Mouse (Mus musculus) heart, embryonic 14.5 days (tissue): ENCODE measurements around the gene Cdk5r2. TPM values are rescaled to one million over a fixed set of nuclear protein-coding genes. Genes with fewer than 3 reads are reported as not detected.
"Not testable (repeated sequence)": the region's sequence is repeated elsewhere in the genome, so short reads cannot be mapped to it uniquely, and the experiment has no call there.

Experiments used
- ATAC-seq: fragments of 200-750 bp; cut with Nextera tagmentation; 2 replicates; pipeline ENCODE4 v1.8.0; 2017; ENCODE audit warnings: low read depth, moderate TSS enrichment; ENCODE audit not compliant: insufficient number of reproducible peaks, insufficient read depth, low FRiP score
- H3K27ac ChIP-seq, 2 experiments: fragments of 200-500 bp in 1 of 2; fragments of 300-500 bp in 1 of 2; sonication (generic) in 1 of 2; replicated peaks in 1 of 2; 2 replicates each; pipeline ENCODE4 v1.5.1; 2012 to 2014; ENCODE audit warnings: low read depth in 2 of 2, low read length in 2 of 2, control low read depth in 1 of 2, mild to moderate bottlenecking in 1 of 2, mixed read lengths in 1 of 2; ENCODE audit not compliant: control insufficient read depth in 1 of 2, insufficient read depth in 1 of 2
- H3K27me3 ChIP-seq: fragments of 300-500 bp; sonication (generic); 2 replicates; pipeline ENCODE4 v1.6.1; 2014; ENCODE audit warnings: mild to moderate bottlenecking, low read length, control low read depth; ENCODE audit not compliant: control insufficient read depth, insufficient read depth
- H3K36me3 ChIP-seq: fragments of 300-500 bp; sonication (generic); 2 replicates; pipeline ENCODE4 v1.6.1; 2014; ENCODE audit warnings: mild to moderate bottlenecking, control low read depth, low read length, mixed read lengths; ENCODE audit not compliant: control insufficient read depth, insufficient read depth
- H3K4me1 ChIP-seq, 2 experiments: fragments of 200-500 bp in 1 of 2; fragments of 300-500 bp in 1 of 2; sonication (generic) in 1 of 2; 2 replicates each; pipeline ENCODE4 v1.6.1; 2012 to 2014; ENCODE audit warnings: low read length in 2 of 2, control low read depth in 1 of 2, mixed read lengths in 1 of 2; ENCODE audit not compliant: control insufficient read depth in 2 of 2, insufficient read depth in 2 of 2
- H3K4me2 ChIP-seq: fragments of 300-500 bp; sonication (generic); 2 replicates; pipeline ENCODE4 v1.6.1; 2014; ENCODE audit warnings: mild to moderate bottlenecking, low read length
- H3K4me3 ChIP-seq, 2 experiments: fragments of 200-500 bp in 1 of 2; fragments of 300-500 bp in 1 of 2; sonication (generic) in 1 of 2; 2 replicates each; pipeline ENCODE4 v1.5.1; 2012 to 2014; ENCODE audit warnings: low read length in 2 of 2, mild to moderate bottlenecking in 2 of 2, control low read depth in 1 of 2, low read depth in 1 of 2, moderate library complexity in 1 of 2; ENCODE audit not compliant: control insufficient read depth in 1 of 2, insufficient read depth in 1 of 2
- H3K9ac ChIP-seq: fragments of 300-500 bp; sonication (generic); 2 replicates; pipeline ENCODE4 v1.6.1; 2014; ENCODE audit warnings: mild to moderate bottlenecking, low read length
- H3K9me3 ChIP-seq: fragments of 300-500 bp; sonication (generic); 2 replicates; pipeline ENCODE4 v1.6.1; 2016; ENCODE audit warnings: low read length, control low read depth; ENCODE audit not compliant: control insufficient read depth
- WGBS: fragments of 180-500 bp; shearing (Covaris S2); extraction: QIAGEN DNeasy Blood & Tissue Kit; methylation state at CpG from one replicate; pipeline ENCODE4 v1.1.7; 2014; 5-methylcytosine and 5-hydroxymethylcytosine counted together
- polyA plus RNA-seq: library from polyadenylated mRNA; unstranded; fragments of >200 nt; fragmentation: Nextera tagmentation; extraction: Ambion mirVana; gene quantifications from 2 replicates; pipeline ENCODE4 v1.2.1, GENCODE M21; 2014

Gene Cdk5r2
- polyA plus RNA-seq, 1 experiment from 2014 or later: 0.11 TPM

DNA sequence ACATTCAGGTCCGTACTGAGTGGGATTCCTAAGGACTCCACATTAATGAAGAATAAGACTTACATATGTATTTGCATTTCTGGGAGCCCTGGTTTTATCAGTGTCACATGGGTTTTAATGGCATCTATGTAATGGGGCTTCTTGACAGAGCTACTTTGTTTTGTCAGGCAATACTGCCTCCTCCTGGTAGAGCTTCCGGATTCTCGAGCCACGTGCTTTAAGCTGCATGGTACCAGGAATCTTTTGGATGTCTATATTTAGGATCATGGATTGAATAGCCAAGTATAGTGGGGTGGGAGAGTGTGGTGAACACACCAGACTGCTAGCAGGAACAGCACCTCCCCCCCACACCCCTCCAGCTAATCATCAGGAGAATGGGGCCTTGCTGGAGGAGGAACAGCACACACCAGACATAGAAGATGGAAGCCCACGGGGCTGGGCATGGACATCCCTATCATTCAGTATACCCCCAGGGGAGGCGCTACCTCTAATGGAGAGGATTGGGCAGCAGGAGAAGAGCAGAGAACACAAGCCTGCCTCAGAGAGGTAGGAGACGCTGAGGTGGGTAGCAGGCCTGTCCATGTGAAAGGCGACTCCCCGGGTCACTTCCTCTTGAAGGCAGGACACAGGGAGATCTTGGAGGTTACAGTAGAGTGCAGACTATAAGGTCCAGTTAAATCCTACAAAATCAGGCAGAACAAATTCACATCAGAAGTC lies 39.6 kb upstream of the Cdk5r2 start:
- H3K27ac ChIP-seq: no peak overlapping the region
- ATAC-seq: no peak
- no peak overlapping the region for H3K4me2 ChIP-seq
- H3K9me3 ChIP-seq: no peaks in the 10 kb centered on the region
- H3K27me3 ChIP-seq: 0 out of 2 replicates have a peak, but pooled peaks cover 2% of the 10 kb centered on the region
- H3K9ac ChIP-seq: no peak overlapping the region
- WGBS: 58% methylated on average over 9 of the region's 9 CpGs
- no peaks in the 10 kb centered on the region for H3K36me3 ChIP-seq
- peaks cover 0 to 8% of the 10 kb centered on the region in 2 experiments; a peak in 1 of 4 replicates for H3K4me1 ChIP-seq
- H3K4me3 ChIP-seq: no peak overlapping the region

DNA sequence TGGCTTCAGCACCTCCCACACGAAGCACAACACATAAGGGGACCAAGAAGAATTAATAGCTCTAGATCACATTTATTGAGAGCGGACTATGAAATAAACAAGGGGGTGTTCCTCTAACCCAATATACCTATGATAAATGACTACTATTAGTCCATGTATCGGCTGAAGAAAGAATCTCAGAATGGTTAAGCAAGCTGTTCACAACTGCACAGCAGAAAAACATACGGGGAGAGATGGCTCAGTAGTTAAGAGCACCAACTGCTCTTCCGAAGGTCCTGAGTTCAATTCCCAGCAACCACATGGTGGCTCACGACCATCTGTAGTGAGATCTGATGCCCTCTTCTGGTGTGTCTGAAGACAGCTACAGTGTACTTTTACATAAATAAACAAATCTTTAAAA lies 38.8 kb upstream of the Cdk5r2 start:
- H3K4me3 ChIP-seq, H3K27me3 ChIP-seq, H3K36me3 ChIP-seq, H3K4me1 ChIP-seq, H3K9me3 ChIP-seq, ATAC-seq, H3K27ac ChIP-seq, H3K4me2 ChIP-seq, H3K9ac ChIP-seq: not testable (repeated sequence)
- 93% methylated on average over 6 of the region's 6 CpGs for WGBS

DNA sequence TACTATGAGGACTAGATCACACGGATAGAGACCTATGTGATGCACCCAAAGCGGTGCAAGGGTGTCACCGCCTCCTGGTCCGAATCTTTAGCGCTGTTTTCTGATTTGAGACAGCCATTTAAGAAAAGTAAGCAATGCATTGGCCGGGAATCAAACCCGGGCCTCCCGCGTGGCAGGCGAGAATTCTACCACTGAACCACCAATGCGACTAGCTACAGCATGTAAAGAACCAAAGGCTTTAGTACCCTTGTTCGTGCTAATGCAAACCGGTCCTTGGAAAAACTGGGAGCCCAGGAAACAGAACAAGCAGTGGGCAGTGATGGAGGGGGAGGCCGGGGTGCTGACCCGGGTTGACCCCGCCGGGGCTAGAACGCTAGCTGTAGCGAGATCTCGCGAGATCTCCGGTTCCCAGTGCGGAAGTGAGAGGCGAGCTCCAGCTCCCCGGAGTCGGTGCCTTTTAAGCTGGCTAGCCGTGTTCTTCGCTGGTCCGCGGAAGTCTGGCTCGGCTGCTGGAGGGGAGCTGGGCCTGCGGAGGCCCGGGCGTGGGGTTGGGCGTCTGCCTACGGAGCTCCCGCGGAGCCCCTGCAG lies 38.0 kb upstream of the Cdk5r2 start:
- Histone ChIP-seq H3K4me3 (peak overlapping the region; percentile 74 to 77), H3K36me3 (no peaks in the 10 kb centered on the region), H3K9ac (peak overlapping the region; percentile 87), H3K9me3 (no peaks in the 10 kb centered on the region), H3K4me1 (peaks cover 0 to 8% of the 10 kb centered on the region in 2 experiments; a peak in 1 of 4 replicates), H3K27ac (peak overlapping the region; percentile 71 to 80), H3K27me3 (no peaks in the 10 kb centered on the region), H3K4me2 (peak overlapping the region; percentile 77)
- peak; percentile 86 for ATAC-seq
- 7% methylated on average over 38 of the region's 38 CpGs for WGBS

DNA sequence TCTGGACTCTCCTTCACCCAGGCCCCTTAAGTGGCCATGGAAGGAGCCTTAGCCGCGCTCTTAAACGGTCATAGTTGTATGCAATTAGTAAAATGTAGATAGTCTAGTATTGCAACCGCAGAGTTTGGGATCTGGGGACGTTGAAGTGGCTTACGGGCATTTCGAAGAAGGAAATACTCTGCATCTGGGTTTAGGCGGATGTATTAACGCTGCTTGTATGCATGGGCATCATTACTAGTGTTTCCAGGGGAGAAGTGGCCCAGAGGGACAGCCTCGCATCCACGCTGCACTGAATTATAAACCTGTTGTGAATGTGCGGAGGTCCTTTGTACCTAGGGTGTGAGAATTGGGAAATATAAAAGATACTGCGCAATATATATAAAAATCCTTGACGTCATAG lies 37.5 kb upstream of the Cdk5r2 start:
- Histone ChIP-seq H3K4me2 (peak overlapping the region; percentile 77), H3K4me3 (peak overlapping the region; percentile 74 to 77), H3K27me3 (no peaks in the 10 kb centered on the region), H3K9me3 (no peaks in the 10 kb centered on the region), H3K9ac (peak overlapping the region; percentile 87), H3K36me3 (no peaks in the 10 kb centered on the region), H3K27ac (peak overlapping the region; percentile 71 to 80), H3K4me1 (peaks cover 0 to 8% of the 10 kb centered on the region in 2 experiments; a peak in 1 of 4 replicates)
- ATAC-seq: no peak; the same call in 1 of the 2 replicates
- WGBS: 17% methylated on average over 14 of the region's 14 CpGs

DNA sequence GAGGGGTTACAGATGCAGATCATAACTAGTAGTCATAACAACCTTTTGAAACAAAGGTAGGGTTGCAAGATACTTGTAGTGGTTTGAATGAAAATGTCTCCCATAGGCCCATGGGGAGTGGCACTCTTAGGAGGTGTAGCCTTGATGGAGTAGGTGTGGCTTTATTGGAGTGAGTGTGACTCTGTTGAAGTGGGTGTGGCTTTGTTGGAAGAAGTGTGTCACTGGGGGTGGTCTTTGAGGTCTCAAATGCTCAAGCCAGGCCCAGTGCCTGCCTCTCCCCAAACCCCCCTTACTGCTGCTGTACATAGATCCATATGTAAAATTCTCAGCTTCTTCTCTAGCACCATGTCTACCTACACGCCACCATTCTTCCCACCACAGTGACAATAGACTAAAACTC lies 36.2 kb upstream of the Cdk5r2 start:
- Histone ChIP-seq H3K36me3 (no peaks in the 10 kb centered on the region), H3K4me1 (peaks cover 0 to 8% of the 10 kb centered on the region in 2 experiments; a peak in 1 of 4 replicates), H3K27ac (no peak overlapping the region), H3K4me3 (no peak overlapping the region), H3K9me3 (no peaks in the 10 kb centered on the region), H3K9ac (no peak overlapping the region), H3K27me3 (no peaks in the 10 kb centered on the region), H3K4me2 (no peak overlapping the region)
- ATAC-seq: no peak
- WGBS: 91% methylated on average over 1 of the region's 1 CpGs

DNA sequence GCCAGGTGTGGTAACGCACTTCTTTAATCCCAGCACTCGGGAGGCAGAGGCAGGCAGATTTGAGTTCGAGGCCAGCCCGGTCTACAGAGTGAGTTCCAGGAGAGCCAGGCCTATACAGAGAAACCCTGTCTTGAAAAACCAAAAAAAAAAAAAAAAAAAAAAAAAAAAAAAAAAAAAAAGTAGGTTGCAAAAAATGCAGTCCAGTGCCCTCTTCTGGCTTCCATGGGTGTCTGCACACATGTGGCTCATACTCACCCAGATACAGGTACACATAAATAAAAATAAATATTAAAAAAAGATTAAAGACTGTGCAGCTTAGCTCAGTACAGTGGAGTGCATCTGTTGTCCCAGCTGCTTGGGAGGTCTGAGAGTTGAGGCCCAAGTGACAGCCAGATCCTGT lies 31.1 kb upstream of the Cdk5r2 start:
- not testable (repeated sequence) for ATAC-seq, H3K9ac ChIP-seq, H3K4me1 ChIP-seq, H3K27ac ChIP-seq, H3K4me3 ChIP-seq, H3K36me3 ChIP-seq, H3K9me3 ChIP-seq, H3K27me3 ChIP-seq, H3K4me2 ChIP-seq
- 86% methylated on average over 4 of the region's 4 CpGs for WGBS

DNA sequence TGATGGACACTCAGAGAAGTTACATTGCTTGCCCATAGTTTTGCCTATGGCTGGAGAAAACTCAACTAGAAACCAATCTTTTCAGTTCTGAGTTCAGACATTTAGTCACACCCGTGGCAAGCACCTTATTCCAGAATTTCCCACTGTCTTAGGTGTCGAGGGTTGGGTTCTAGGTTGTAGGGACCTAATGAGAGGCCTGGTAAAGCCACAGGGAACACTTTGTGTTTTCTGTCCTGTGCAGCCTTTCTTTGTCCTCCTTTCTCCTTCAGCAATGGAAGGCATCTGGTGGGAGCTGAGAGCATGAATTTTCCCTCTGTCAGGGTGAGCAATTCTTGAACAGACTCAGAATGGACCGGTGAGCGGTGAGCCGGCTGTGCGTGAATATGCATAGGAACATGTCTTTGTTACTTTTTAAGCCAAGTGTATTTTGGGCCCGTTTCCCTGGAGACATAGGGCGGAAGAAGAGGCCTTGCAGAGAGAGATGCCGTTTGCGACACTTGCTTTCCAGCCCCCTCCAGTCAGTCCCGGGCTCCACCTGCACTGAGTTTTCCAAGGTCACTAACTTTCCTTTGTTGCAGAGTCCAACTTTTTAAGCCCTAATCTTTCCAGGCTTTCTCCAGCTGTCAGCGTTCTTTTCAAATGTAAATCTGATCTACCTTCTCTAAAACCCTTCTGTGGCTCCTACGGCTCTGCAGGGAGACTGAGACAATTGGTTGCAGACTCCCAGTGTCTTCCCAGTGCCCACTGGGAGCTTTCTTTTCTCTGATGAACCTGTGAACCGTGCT lies 30.0 kb upstream of the Cdk5r2 start:
- Histone ChIP-seq H3K27ac (no peak overlapping the region), H3K9me3 (no peaks in the 10 kb centered on the region), H3K4me2 (peak overlapping the region; percentile 35; the same call in 1 of the 2 replicates), H3K9ac (peak overlapping the region; percentile 28; the same call in 1 of the 2 replicates), H3K4me1 (peaks cover 0 to 4% of the 10 kb centered on the region in 2 experiments; a peak in 2 of 4 replicates), H3K4me3 (no peak overlapping the region), H3K36me3 (no peaks in the 10 kb centered on the region), H3K27me3 (no peaks in the 10 kb centered on the region)
- no peak for ATAC-seq
- 27% methylated on average over 14 of the region's 14 CpGs for WGBS
